Mouse (Mus musculus) forebrain, embryonic 12.5 days (tissue): ENCODE results near the gene Ccr1l1. TPM values are rescaled to one million over a fixed set of nuclear protein-coding genes. Genes with fewer than 3 reads are reported as not detected.

Experiments
- ATAC-seq: fragments of 200-750 bp; cut with Nextera tagmentation; 2 replicates; pipeline ENCODE4 v1.8.0; 2017; ENCODE audit warnings: moderate TSS enrichment; ENCODE audit not compliant: low FRiP score
- H3K27ac ChIP-seq: fragments of 300-500 bp; sonication (generic); 2 replicates; pipeline ENCODE4 v1.5.1; 2016; ENCODE audit warnings: mild to moderate bottlenecking
- H3K27me3 ChIP-seq: fragments of 300-500 bp; sonication (generic); 2 replicates; pipeline ENCODE4 v1.6.1; 2016; ENCODE audit warnings: mild to moderate bottlenecking
- H3K36me3 ChIP-seq: fragments of 300-500 bp; sonication (generic); replicated peaks from 2 replicates; pipeline ENCODE4 v1.6.1; 2016; ENCODE audit warnings: mild to moderate bottlenecking
- H3K4me1 ChIP-seq: fragments of 300-500 bp; sonication (generic); 2 replicates; pipeline ENCODE4 v1.6.1; 2016
- H3K4me2 ChIP-seq: fragments of 300-500 bp; sonication (generic); 2 replicates; pipeline ENCODE4 v1.6.1; 2016; ENCODE audit warnings: mild to moderate bottlenecking, moderate library complexity
- H3K4me3 ChIP-seq: fragments of 300-500 bp; sonication (generic); replicated peaks from 2 replicates; pipeline ENCODE4 v1.5.1; 2016; ENCODE audit warnings: mild to moderate bottlenecking
- H3K9ac ChIP-seq: fragments of 300-500 bp; sonication (generic); 2 replicates; pipeline ENCODE4 v1.6.1; 2016; ENCODE audit warnings: mild to moderate bottlenecking
- H3K9me3 ChIP-seq: fragments of 300-500 bp; sonication (generic); 2 replicates; pipeline ENCODE4 v1.6.1; 2016
- WGBS: fragments of 180-500 bp; shearing (Covaris S2); methylation state at CpG from one replicate; pipeline ENCODE4 v1.1.7; 2016; 5-methylcytosine and 5-hydroxymethylcytosine counted together
- polyA plus RNA-seq: library from polyadenylated mRNA; unstranded; fragments of >200 nt; fragmentation: Nextera tagmentation; extraction: Ambion mirVana; gene quantifications from 2 replicates; pipeline ENCODE4 v1.2.1, GENCODE M21; 2016

Gene Ccr1l1
- polyA plus RNA-seq, 1 experiment from 2014 or later: not detected

- H3K9me3 ChIP-seq: no peaks in the 10 kb centered on the region
- 94% methylated on average over 19 of the region's 19 CpGs for WGBS
Observed at GRCm38 (mm10) chr9:123932911-123933675, 45.1 kb downstream of the Ccr1l1 start.

GRCm38 (mm10) chr9:123931761-123932700 is 46.2 kb downstream of the Ccr1l1 start:
- no peaks in the 10 kb centered on the region for H3K27me3 ChIP-seq
- no peaks in the 10 kb centered on the region for H3K9me3 ChIP-seq
- no peak overlapping the region for H3K27ac ChIP-seq
- no peak overlapping the region for H3K4me3 ChIP-seq
- H3K4me1 ChIP-seq: no peaks in the 10 kb centered on the region
- 84% methylated on average over 5 of the region's 6 CpGs for WGBS
- H3K9ac ChIP-seq: no peak overlapping the region
- H3K4me2 ChIP-seq: no peak overlapping the region
- no peak for ATAC-seq
- no peaks in the 10 kb centered on the region for H3K36me3 ChIP-seq

More at GRCm38 (mm10) chr9:123932911-123933675, 45.1 kb downstream of the Ccr1l1 start:
- Histone ChIP-seq H3K4me3 (no peak overlapping the region), H3K9ac (no peak overlapping the region), H3K27ac (no peak overlapping the region), H3K36me3 (no peaks in the 10 kb centered on the region), H3K4me1 (no peaks in the 10 kb centered on the region), H3K4me2 (no peak overlapping the region), H3K27me3 (no peaks in the 10 kb centered on the region)
- no peak for ATAC-seq

GRCm38 (mm10) chr9:123930926-123931325 is 47.3 kb downstream of the Ccr1l1 start:
- Histone ChIP-seq H3K4me2 (no peak overlapping the region), H3K4me3 (no peak overlapping the region), H3K9me3 (no peaks in the 10 kb centered on the region), H3K27ac (no peak overlapping the region), H3K36me3 (no peaks in the 10 kb centered on the region), H3K9ac (no peak overlapping the region), H3K27me3 (no peaks in the 10 kb centered on the region), H3K4me1 (peaks cover 2% of the 10 kb centered on the region; the same call in 1 of the 2 replicates)
- 93% methylated on average over 3 of the region's 3 CpGs for WGBS
- ATAC-seq: no peak

GRCm38 (mm10) chr9:123930476-123930875 is 47.7 kb downstream of the Ccr1l1 start:
- Histone ChIP-seq H3K36me3 (no peaks in the 10 kb centered on the region), H3K9ac (no peak overlapping the region), H3K4me3 (no peak overlapping the region), H3K27ac (no peak overlapping the region), H3K9me3 (no peaks in the 10 kb centered on the region), H3K4me2 (no peak overlapping the region), H3K4me1 (peaks cover 6% of the 10 kb centered on the region), H3K27me3 (no peaks in the 10 kb centered on the region)
- no peak for ATAC-seq
- WGBS: 87% methylated on average over 3 of the region's 3 CpGs

DNA sequence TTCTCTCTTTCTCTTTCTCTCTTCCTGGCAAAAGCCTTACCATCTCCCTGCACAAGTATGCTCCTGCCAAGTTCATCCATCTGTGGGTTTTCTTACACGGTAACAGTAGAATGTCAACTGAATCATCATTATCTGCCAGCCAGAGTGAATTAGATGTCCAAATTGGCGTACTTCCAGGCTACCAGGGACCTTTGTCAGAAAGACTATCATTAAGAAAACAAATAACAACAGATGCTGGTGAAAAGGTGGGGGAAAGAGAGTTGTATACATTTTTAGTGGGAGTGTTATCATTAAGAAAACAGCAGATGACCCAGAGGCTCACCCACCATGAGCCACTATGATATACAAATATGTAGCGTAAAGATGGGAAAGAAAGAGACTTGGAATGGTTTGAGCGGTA is 48.3 kb downstream of the Ccr1l1 start:
- no peak overlapping the region for H3K27ac ChIP-seq

GRCm38 (mm10) chr9:123928759-123929246 is 49.4 kb downstream of the Ccr1l1 start:
- Histone ChIP-seq H3K9ac (no peak overlapping the region), H3K9me3 (0 out of 2 replicates have a peak, but pooled peaks cover 2% of the 10 kb centered on the region), H3K27ac (no peak overlapping the region), H3K4me1 (peaks cover 12% of the 10 kb centered on the region), H3K27me3 (no peaks in the 10 kb centered on the region), H3K4me3 (no peak overlapping the region), H3K36me3 (no peaks in the 10 kb centered on the region), H3K4me2 (no peak overlapping the region)
- WGBS: 58% methylated on average over 8 of the region's 8 CpGs
- ATAC-seq: no peak

More for the DNA sequence above, 48.3 kb downstream of the Ccr1l1 start:
- H3K9me3 ChIP-seq: no peaks in the 10 kb centered on the region
- ATAC-seq: no peak
- peaks cover 7% of the 10 kb centered on the region for H3K4me1 ChIP-seq
- H3K9ac ChIP-seq: no peak overlapping the region
- H3K4me2 ChIP-seq: no peak overlapping the region
- 86% methylated on average over 4 of the region's 4 CpGs for WGBS
- H3K4me3 ChIP-seq: no peak overlapping the region
- H3K27me3 ChIP-seq: no peaks in the 10 kb centered on the region
- H3K36me3 ChIP-seq: no peaks in the 10 kb centered on the region

DNA sequence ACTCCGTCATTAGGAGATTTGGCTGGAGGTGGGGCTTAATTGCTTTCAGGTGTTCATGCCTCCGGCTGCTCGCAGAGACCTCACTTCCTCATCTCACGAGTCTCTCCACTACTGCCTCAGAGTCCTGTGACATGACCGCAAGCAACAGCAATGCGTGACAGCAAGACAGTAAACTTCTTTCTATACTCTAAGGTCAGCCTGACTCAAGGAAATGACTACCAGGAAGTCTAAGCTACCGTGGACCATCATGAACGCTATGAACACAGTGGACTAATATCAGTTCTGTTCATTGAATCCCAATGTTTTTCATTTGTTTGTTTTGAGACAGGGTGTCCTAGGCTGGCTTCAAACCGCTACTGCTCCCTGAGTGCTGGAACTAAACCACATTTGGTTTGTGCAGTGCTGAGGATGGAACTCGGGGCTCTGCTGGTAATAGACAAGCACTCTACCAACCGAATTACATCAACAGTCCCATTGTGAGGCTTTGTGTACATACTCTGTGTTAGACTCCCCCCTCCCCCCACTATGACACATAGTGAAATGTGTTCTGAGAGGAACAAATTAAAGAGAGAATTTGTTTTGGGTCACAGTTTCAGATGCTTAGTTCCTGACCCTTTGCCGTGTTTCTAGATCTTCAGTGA is 50.0 kb downstream of the Ccr1l1 start:
- no peaks in the 10 kb centered on the region for H3K36me3 ChIP-seq
- 78% methylated on average over 12 of the region's 12 CpGs for WGBS
- no peak overlapping the region for H3K4me2 ChIP-seq
- H3K27ac ChIP-seq: no peak overlapping the region
- H3K4me1 ChIP-seq: peaks cover 17% of the 10 kb centered on the region
- H3K9ac ChIP-seq: no peak overlapping the region
- no peak overlapping the region for H3K4me3 ChIP-seq
- H3K9me3 ChIP-seq: 0 out of 2 replicates have a peak, but pooled peaks cover 2% of the 10 kb centered on the region
- no peak for ATAC-seq
- peaks cover 4% of the 10 kb centered on the region; the same call in 1 of the 2 replicates for H3K27me3 ChIP-seq

GRCm38 (mm10) chr9:123927281-123927960 is 50.8 kb downstream of the Ccr1l1 start:
- H3K4me1 ChIP-seq: peaks cover 17% of the 10 kb centered on the region
- H3K27ac ChIP-seq: no peak overlapping the region
- no peak for ATAC-seq

More at GRCm38 (mm10) chr9:123927281-123927960, 50.8 kb downstream of the Ccr1l1 start:
- no peak overlapping the region for H3K9ac ChIP-seq
- H3K27me3 ChIP-seq: peaks cover 4% of the 10 kb centered on the region; the same call in 1 of the 2 replicates
- WGBS: 68% methylated on average over 16 of the region's 16 CpGs
- 0 out of 2 replicates have a peak, but pooled peaks cover 2% of the 10 kb centered on the region for H3K9me3 ChIP-seq
- H3K36me3 ChIP-seq: no peaks in the 10 kb centered on the region
- H3K4me2 ChIP-seq: no peak overlapping the region
- H3K4me3 ChIP-seq: no peak overlapping the region

Other genes starting within 250 kb of the Ccr1l1 start
- gene Cxcr6, start 171.9 kb downstream of the Ccr1l1 start, polyA plus RNA-seq: 0.13 and 0.21 TPM in 2 replicates
- gene Fyco1, start 126.5 kb downstream of the Ccr1l1 start, polyA plus RNA-seq: 9.9 and 10.5 TPM in 2 replicates
- 0.05 TPM in 1 of 2 replicates, not detected in the other for gene Xcr1, start 116.4 kb downstream of the Ccr1l1 start, polyA plus RNA-seq
- gene Ccr1, start 9.7 kb downstream of the Ccr1l1 start, polyA plus RNA-seq: 0.62 and 1.0 TPM in 2 replicates
- not detected in 2 replicates for gene Ccr3, start 43.6 kb upstream of the Ccr1l1 start, polyA plus RNA-seq
- 0.21 and 0.32 TPM in 2 replicates for gene Ccr2, start 123.5 kb upstream of the Ccr1l1 start, polyA plus RNA-seq
- gene Ccr5, start 143.1 kb upstream of the Ccr1l1 start, polyA plus RNA-seq: 0.22 and 0.87 TPM in 2 replicates